Mouse (Mus musculus) lung, postnatal 36 days (tissue): ENCODE data around the gene Atcay.

Experiments
- DNase-seq: peaks from one replicate; pipeline ENCODE4 v3.0.0; 2022; ENCODE audit warnings: mixed read lengths

Gene Atcay

DNA sequence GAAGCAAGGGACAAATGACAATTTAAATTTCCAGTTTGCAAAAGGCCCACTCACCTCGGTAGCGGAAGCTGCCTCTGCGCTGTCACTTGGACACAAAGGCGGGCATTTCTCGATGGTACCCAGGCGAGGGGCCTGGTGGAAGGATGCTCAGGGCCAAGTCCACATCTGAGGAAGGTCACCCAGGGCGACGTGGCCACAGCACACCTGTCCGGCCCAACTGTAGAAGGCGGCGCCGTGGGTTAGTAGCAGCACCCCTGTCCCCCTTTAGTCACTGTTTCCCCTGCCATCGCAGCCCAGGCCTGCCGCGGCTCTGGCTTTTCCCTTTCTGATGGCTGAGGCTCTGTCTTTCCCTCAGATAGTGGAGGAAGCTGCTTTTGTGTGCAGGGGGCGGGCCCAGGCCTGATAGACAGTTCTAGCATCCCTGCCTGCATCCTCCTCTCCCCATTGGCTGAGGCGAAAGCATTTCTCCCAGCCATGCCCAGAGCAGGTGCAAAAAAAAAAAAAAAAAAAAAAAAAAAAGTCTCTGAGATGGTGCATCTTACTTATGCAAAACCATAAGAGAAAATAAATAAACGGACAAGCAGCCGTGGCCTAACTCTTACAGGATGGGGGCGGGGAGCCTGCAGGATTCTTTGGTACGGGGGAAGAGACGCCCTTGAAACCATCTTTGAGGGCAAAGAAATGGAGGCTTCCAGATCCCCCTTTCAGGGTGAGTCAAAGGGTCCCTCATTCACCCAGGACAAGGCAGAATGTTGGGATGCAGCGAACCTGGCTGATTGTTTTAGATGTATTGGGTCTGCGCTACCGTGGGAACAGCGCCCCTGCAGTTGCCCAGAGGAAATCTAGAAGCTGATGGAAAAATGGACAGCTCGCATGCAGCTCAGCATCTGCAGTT lies at the start of gene Atcay:
Gene Atcay (minus strand): TSS at position 396 of the 895 bp plus-strand sequence.
- DNase-seq: no peak

DNA sequence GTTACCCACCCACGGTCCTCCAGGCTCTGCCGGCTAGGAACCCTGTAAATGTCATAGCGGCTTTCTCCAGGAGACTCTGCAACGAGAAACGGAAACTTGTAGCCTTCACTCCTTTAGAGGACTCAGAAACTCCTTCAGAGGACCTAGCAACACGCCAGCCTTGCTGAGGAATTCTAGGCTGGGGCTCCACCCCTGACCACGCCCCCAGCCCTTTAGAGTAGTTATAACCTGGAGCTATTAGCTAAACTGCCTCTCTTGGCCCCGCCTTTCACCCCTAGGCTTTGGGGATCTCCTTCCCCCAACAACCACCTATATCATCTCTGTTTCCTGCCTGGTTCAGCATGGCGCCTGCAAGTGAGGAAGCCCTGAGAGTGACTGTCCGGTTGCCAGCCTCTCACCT lies 48.9 kb upstream of the Atcay start:
- DNase-seq: peak; percentile 74

DNA sequence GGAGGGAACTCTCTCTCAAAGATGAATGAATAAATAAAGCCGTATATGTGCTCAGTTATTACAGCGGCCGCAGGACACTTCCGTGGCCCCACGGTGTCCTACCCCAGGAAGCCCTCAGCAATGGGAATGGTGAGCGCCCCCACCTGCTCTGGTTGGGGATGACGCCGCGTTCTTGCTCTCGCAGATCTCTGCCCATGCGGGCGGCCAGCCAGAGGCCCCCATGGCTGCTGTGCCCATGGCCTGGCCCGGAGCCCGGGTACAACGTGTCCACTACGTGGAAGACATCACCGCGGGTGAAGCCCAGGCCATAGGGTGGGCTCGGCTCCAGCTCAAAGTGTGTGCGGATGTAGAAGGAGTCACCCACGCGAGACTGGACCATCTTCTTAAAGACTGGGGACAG lies 47.0 kb upstream of the Atcay start:
- DNase-seq: no peak

DNA sequence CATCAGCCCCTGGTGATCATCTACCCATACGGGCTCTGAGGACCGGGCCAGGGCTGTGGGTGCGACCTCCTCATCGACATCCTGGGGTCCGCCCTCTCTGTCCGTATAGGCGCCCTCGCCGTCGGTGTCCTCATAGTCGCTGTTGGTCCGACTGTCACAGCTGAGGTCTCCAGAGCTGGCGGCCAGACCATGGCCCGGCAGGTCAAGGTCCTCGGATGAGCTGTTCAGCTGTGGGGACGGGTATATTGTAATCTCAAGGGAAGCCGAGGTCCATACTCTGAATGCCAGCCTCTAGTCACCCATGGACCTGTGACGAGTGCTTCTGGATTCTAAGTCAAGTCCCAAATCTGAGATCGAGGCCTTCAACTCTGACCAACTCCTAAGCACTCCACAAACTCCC lies 43.2 kb upstream of the Atcay start:
- no peak for DNase-seq

DNA sequence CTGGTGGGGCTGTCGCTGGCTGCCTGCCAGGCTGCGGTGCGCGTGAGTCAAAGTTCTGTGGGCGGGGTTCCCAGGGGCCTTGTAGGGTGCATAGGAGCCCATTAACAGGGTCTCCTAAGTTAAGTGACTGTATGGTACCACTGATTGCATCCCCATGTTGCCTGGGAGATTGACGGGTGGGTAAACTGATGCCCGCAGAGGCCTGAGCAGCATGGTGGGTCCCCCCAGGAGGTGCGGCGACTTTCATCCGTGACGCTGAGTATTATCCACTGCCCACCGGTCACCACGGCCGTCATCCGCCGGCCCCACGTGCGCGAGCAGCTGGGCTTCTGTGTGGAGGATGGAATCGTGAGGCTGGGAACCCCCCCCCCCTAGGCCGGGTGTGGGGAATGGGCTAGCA lies 41.7 kb upstream of the Atcay start:
- DNase-seq: no peak

DNA sequence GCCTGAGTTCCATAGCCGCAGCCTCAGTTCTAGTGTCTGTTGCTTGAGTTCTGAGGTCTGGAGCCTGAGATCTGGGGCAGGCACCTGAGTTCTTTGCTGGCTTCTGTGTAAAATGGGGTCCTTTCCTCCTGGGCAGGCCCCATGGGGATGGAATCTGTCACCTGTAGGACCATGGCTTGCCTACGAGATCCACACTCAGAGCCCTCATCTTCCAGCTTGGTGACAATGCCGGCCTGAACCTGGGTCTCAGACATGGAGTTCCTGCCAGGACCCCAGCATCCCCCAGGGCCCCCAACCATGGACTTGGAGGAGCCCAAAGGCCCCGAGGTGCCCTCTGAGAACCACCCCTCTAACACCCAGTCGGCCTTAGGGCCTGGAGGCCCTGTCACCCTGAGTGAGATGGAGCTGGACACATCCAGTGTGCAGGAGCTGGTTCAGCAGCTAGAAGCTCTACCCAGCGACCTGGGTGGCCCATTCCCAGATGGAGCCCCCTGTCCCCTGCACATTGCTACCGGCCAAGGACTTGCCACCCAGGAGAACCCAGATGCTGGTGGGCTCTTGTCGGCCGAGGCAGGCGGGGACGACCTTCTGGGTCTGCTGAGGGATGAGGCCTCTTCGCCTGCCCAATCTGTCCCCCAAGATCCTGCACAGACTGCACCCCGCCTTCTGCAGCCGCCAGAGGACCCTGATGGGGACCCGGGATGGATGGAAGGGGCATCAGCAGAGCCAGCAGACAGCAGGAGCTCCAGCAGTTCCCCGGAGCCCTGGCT lies 38.2 kb upstream of the Atcay start:
- no peak for DNase-seq

DNA sequence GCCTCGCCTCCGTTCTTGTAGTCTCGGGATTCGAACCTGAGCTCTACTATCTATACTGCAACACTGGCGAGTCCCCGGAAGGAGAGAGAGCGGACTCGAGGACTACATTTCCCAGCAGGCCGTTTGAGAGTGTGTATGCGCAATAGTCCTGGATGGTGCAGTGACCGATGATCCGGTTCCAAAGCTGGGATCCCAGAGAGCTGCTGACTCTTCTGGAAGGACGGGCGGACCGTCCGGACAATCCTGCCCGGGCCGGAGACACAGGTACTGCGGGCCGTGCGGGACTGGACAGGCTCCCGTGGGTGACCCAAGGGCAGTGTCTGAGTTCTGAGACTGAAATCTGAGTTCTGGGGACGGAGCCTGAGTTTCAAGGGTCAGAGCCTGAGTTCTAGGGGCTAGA lies 37.4 kb upstream of the Atcay start:
- DNase-seq: peak; percentile 96

DNA sequence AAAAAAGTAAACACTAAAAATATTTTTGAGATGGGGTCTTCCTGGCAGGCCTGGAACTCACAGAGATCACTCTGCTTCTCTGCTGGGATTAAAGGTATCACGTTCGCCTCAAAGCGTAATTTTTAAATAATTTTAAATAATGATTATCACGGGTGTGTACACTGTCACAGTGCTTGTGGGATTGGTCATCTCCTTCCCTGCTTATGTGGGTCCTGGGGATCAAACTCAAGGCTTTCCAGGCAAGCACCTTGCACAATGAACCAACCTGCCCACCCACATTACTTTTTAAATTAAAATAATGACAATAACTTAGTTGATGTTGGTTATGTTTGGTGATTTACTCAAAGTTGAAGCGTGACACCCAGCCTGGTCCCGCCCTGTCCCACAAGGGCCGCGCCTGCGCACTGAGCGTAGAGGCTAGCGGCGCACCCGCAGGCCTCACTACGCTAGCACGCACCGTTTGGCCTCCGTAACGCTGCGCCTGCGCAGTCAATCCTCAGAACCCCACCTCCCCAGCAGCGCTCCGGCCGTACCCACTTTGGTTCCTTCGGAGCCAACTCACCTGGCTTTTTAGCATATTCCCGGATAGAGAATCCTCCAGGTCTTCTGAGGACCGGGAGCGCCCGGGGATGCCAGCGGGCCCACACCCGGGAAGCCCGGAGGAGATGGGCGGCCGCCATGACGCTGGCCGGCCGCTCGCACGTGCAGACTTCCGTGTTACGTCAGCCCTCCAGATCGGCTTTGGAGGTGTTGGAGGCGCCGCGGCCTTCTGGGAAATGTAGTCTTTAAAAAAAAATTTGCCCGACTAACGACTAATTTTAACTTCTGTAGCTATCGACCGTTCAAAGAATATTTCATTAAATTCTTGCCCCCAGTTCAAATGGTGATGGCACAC lies 35.8 kb upstream of the Atcay start, which contains the start of the genes Mrpl54 and Apba3:
Gene Mrpl54 (minus strand): TSS at position 724 of the 895 bp plus-strand sequence.
Gene Apba3 (plus strand): TSS at position 750 of the 895 bp plus-strand sequence.
- peak; percentile 97 for DNase-seq

DNA sequence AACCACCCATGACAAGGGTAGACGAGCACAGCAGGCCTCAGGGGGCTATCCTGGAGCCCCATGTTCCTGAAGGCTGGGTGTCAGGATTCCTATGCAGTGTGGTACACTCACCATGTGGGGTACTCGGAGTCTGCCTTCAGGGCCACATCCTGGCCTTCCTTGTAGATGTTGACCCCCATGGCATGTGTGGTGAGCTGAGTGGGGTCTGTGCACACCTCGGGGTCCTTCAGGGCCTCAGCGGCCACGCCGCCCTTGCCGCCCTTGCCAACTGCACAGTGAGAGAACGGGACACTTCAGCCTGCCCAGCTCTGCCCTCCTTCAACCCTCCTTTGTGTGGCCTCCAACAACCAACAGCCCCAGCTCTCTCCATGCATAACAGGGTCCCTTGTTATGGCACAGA lies 34.9 kb upstream of the Atcay start:
- DNase-seq: no peak

DNA sequence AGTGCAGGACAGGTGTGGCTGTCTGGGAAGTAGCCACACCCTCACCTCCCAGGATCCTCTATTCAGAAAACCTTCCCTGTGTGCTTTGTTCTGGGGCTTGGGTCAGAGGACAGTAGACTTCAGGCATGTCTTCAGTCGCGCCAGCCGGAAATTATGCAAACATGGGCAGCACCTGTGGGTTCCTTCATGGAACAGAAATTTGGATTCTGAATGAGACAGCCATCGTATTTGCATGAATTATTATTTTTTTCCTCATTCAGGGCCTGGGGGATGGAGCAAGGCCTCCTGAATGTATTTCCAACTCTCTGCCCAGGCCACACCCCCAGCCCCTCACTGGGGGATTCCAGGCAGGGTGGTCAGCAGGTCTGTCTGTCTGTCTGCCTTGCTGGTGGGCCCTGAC lies 30.4 kb upstream of the Atcay start:
- no peak for DNase-seq

DNA sequence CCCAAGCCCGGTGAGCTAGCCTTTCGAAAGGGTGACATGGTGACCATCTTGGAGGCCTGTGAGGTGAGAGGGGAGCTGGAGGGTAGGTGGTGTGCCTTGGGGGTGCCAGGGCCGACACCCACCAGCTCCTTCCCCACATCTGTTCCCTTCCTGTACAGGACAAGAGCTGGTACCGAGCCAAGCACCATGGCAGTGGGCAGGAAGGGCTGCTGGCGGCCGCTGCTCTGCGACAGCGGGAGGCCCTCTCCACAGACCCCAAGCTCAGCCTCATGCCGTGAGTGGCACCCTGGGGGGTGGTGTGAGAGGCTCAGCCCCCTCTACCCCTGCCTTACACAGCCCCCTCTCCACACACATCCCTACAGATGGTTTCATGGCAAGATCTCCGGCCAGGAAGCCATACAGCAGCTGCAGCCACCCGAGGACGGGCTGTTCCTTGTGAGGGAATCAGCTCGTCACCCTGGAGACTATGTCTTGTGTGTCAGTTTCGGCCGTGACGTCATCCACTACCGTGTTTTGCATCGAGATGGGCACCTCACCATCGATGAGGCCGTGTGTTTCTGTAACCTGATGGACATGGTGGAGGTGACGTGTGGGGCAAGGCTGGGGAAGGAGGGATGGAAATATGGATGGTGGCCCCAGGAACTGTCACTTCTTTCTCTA lies 28.7 kb upstream of the Atcay start:
- no peak for DNase-seq

DNA sequence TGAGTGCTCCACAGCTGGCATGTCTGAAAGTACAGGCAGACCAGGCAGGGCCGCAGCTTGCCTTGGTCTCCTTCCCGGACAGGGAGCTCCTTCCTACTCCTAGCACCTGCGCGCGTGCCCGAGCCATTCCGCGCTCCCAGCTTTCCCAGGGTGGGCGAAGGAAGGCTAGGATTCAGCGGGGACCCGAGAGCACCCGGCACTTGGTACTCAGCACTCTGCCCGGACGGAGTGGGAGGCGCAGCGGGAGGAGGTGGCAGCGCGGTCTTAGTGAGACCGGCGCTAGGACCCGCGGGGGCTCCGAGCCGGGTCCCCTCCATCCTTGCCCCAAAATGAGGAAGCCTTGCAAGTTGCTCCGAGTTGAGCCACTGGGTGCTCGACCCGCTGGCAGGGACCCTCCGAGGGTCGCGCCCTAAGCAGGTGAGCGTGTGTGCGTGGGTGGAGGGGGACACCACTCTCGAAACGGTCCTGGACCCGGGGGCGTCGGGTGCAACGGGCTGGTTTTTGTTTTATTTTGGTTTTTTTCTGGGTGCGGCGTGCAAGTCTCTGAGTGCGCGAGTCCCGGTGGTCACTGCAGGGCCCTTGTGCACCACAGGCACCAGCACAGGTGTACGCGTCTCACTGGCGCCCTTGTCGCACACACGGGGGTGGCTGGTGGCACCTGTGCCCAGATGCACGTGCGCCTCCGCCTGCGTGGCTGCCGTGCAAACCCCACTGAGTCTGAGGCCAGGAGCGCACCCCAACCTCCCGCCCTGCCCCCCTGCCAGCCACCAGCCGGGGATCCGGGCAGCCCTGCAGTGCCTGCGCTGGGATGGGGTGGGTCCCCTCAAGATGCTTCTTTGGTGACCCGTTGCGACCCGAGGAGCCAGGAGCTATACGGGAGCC lies 26.8 kb upstream of the Atcay start:
- DNase-seq: no peak

DNA sequence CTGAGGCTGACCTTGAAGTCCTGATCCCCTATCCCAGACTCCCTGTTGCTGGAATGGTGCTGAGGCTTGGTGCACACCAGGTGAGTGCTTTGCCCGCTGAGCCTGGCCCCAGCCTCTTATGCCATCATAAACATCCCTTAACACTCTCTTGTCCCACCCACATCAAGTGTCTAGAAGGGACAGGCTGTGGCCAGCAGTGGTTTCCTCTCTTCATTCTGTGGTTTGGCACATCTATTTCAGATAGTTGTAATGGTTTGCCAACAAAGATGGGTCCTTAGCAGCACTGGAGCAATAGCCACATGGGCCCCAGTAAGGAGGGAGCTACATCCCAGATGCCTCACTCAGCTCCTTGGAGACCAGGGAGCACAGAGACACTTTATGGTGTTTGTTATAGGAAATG lies 24.3 kb upstream of the Atcay start:
- DNase-seq: no peak

DNA sequence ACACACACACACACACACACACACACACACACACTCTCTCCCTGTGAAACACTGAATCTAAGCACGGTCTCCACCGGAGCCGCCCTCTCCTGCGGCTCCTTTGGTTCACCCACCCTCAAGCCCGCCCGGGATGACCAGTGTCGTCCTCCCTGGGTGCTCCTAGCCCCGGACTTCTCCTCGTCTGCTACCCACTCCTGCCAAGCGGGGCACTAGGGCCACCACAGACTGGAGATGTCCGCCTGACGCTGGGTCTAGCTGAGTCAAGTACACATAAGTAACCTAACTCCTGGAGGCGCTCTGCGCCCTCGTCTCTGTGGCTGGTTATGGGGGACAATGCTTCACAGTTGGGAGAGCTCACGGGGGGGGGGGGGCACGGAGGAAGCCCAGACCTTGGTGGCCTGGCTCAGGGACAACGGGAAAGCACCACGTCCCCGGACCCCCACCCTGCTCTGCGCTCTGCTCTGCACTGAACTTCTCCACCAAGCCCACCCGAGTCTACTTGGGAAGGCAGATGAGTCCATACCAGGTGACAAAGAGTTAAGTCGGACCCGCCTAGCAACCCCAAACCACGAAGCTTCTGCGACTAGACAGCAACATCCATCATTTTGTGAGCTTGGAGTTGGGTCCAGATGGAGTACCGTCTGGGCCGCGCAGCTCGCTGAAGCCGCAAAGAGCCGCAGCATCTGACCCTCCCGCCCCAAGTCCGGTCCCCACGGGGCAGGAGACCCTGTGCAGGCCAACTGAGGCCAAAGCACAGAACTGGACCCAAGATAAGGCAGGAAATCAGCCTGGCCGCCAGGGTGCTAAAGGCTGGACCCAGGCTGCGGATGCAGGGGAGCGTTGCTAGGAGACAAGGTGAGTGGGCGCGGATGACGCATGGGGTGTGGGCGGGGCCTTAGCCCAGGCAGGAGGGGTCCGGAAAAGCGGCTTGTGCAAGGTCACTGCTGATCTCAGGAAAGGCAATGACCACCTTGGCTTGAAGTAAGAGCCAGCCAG lies 22.1 kb upstream of the Atcay start, which contains the start of gene Matk:
Gene Matk (plus strand): TSS at position 512 of the 996 bp plus-strand sequence.
- DNase-seq: peak; percentile 34

DNA sequence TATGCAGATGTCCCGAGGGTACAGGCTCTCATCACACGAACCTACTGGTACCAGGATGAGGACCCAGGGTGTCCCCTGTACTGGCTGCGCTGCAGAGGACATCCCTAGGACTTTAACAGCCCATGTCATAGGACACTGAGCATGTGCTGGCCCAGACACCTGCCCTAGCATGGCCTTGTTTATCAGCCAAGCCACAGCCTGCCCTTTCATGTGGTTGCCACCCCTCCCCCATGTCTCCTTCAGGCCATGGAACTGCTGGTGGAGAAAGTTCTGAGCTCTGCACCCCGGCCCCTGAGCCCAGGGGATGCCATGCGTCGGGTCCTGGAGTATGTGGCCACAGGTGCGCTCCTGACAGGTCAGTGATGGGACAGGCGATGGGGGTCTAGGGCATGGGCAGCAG lies 18.8 kb upstream of the Atcay start:
- DNase-seq: no peak

DNA sequence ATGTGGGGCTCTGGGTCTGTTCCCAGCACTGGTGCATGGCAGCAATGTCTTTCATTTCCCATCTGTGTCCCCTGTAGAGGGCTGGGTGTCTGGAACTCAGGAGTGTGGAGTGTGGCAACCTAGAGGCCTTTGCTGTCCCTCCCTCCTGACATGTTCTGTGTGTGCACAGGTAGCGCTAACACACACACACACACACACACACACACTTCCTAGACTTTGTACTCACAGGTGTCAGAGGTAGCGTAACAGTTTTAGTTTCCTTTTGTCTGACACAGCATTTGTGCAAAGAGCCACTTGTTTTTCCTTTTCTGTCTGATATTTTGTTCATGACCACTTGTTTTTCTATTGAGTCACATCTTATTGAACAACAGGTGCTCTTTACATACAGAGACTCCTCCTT lies 17.2 kb upstream of the Atcay start:
- DNase-seq: no peak

DNA sequence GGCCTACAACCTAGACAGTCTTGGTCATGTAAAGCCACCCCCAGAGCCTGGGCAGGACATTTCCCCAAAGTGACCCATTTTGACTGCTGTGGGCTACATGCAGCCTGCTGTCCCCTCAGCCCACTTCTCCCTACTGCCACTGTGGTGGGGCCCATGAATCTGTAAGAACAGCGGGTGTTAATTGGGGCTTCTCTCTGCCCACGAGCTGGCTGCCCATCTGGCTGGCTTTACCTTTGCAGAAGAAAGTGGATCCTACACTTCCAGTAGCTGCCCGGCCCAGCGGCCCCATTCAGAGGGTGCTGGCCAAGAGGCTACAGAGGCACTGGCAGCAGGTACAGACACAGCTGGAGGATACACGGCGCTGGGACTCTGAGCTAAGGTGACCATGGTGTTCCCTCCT lies 14.5 kb upstream of the Atcay start:
- no peak for DNase-seq

DNA sequence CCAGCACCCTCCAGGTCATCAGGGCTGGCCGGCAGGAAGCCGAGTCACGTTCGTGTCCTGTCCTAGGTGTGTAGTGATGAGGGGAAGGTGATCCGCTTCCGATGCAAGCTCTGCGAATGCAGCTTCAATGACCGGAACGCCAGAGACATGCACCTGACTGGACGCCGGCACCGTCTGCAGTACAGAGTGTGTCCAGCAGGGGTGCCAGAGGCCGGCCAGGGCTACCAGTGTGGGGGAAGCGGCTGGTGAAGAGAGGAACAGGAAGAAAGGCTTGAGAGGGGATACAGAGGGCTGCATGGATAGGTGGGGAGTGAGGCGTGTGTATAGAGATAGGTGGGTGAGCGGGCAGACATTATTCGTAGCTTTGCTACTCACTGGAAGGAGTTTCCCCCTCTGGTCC lies 14.0 kb upstream of the Atcay start:
- DNase-seq: peak; percentile 85

DNA sequence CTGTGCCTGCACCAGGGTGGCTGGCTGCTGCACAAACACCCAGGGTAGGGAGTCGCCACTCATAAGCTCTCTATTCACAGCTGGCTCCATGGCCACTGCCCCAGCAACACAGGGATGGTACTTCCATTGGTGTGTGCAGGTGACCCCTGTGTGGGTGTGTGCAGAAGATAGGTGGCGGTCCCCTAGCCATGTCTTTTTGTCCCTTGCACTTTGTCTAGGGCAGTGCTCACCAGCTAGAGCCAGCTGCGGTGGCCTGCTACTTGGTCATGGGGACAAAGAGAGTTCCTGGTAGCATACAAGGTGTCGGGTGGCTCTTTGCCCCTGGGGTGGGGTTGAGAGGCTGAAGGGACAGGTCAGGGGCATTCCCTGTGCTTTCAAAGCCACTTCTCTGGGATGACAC lies 13.5 kb upstream of the Atcay start:
- DNase-seq: no peak

DNA sequence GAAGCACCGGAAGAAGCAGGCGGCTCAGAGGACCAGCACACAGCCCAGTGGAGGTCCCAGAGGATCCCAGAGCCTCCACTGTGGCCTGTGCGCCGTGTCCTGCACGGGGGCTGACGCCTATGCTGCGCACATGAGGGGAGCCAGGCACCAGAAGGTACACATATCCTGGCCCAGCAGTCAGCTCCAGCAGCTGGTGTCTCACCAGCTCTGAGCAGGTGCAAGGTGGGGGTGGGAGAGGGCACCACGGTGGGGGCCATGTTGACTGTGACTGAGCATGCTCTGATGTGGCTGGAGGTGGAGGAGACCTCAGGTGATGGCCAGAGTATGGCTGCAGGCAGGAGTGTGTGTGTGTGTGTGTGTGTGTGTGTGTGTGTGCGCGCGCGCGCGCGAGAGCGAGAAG lies 11.4 kb upstream of the Atcay start:
- DNase-seq: no peak
